Mouse (Mus musculus): ENCODE measurements around the gene Mfap1b.
"Not testable (repeated sequence)": the region's sequence is repeated elsewhere in the genome, so short reads cannot be mapped to it uniquely, and the experiment has no call there.

Mfap1b gene

DNA sequence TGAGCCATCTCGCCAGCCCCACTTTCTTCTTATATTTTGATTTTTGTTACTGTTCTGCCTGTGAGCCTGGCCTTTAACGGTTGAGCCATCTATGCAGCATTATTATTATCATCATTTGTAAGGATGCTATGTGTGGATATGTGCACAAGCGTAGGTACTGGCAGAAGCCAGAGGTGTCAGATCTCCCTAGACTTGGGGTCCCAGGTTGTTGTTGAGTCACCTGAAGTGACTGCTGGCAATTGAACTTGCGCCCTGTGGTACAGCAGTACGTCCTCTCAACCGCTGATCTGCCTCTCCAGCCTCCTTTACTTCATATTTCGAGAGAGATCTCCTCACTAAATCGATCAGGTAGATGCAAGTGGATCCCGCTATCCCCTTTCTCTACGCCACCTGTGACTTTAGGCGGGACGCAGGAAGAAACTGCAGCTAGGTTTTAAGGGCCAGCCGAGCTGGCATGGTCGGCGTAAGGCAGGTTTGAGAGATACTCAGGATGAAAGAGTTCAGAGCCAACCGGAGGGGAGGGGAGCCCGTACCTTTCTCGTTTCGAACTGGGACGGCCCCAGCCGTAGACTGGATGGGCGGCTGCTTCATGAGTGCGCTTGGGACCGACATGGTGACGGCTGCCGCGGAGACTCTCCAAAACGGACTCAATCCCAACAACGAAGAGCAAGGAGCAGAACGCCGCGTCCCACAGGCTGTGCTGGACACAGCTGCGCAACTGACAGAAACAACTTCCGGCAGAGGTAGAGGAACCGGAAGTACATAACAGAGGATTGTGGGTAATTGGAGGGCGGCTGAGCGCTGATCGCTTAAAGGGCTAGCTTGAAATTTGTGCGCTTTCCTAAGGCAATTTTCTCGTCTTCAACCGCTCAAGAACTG is at the start of gene Mfap1b:
TSS of gene Mfap1b (minus strand) at position 767 of the 879 bp plus-strand sequence.
- peak; percentile 58 for DNase-seq (ENCODE audit: low spot score)

- not testable (repeated sequence) for DNase-seq (ENCODE audit: low spot score)
Observed at GRCm38 (mm10) chr2:121522830-121523229, 49.0 kb upstream of the Mfap1b start.

DNA sequence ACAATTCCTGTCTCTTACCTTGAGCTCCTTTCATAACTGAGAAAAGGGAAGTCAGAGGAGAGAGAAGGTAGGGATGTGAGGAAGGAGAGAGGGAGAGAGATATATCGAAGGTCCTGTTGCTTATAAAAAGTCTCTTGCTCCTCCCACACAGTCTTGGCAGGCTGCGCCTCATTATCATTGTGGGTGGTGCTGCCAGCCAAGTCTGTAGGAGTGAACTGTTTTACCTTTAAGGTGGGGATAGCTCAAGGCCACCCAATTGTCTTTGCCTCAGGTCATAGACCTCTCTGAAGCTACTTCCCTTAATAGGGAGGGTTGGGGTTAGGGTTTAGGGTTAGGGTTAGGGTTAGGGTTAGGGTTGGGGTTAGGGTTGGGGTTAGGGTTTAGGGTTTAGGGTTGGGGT is 48.1 kb upstream of the Mfap1b start:
- DNase-seq (ENCODE audit: low spot score) = no peak

GRCm38 (mm10) chr2:121518711-121519110 is 44.8 kb upstream of the Mfap1b start:
- DNase-seq (ENCODE audit: low spot score) = not testable (repeated sequence)

- DNase-seq (ENCODE audit: low spot score) = no peak
Observed at GRCm38 (mm10) chr2:121518106-121518505, 44.2 kb upstream of the Mfap1b start.

- DNase-seq (ENCODE audit: low spot score) = no peak
Observed at GRCm38 (mm10) chr2:121514211-121514610, 40.3 kb upstream of the Mfap1b start.

DNA sequence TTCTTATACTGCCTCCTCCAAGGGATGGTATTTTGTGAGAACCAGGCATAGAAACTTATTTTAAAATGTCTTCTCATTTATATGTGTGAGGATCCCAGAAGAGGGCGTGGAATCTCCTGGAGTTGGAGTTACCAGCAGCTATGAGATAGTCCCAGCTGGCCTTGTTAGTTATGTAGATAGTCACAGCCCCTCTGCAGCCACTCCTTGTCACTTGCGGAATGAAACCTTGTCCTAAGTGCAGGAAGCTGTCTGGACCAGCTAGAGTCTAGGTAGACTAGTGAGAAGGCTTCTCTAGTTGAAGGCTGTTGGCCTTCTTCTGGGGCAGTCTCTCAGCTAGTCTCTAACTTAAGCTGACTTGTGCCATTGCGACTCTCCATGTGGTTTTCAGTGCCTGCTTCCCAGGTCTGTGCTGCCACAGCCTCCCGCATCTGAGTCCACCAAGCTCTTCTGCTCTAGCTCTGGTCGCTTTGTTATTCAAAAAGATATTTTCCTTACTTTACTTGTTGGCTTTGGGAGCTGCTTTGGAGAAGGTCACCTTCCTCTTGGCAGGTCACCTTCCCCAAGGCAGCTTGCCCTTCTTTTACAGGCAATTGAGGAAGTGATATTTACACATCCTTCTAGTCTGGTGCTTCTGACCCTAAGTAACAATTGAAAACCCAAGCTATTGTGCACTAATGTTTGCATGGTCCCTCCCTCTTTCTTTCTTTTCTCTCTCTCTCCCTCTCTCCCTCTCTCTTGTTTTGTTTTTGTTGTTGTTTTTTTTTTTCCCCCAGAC is 39.3 kb upstream of the Mfap1b start:
- DNase-seq (ENCODE audit: low spot score) = not testable (repeated sequence)

- DNase-seq (ENCODE audit: low spot score) = no peak
Observed at GRCm38 (mm10) chr2:121511401-121511800, 37.5 kb upstream of the Mfap1b start.

GRCm38 (mm10) chr2:121509584-121509983 is 35.7 kb upstream of the Mfap1b start:
- peak; percentile 73 for DNase-seq (ENCODE audit: low spot score)

DNA sequence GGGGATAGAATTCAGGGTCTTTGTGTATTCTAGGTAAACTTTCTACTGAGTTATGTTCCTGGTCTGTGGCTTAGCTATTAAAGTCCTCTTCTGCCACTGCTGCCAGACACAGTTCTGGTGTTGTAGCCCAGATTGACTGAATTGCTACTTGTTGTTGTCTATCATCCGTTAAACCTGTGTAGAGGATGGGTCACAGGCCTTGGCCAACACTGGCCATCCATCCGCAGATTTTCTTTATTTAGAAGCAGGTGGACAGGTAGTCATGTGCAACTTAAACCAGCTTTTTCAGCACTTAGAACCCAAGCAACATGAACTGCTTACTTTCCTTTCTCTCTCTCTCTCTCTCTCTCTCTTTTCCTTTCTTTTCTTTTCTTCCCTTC is 34.1 kb upstream of the Mfap1b start:
- no peak for DNase-seq (ENCODE audit: low spot score)

DNA sequence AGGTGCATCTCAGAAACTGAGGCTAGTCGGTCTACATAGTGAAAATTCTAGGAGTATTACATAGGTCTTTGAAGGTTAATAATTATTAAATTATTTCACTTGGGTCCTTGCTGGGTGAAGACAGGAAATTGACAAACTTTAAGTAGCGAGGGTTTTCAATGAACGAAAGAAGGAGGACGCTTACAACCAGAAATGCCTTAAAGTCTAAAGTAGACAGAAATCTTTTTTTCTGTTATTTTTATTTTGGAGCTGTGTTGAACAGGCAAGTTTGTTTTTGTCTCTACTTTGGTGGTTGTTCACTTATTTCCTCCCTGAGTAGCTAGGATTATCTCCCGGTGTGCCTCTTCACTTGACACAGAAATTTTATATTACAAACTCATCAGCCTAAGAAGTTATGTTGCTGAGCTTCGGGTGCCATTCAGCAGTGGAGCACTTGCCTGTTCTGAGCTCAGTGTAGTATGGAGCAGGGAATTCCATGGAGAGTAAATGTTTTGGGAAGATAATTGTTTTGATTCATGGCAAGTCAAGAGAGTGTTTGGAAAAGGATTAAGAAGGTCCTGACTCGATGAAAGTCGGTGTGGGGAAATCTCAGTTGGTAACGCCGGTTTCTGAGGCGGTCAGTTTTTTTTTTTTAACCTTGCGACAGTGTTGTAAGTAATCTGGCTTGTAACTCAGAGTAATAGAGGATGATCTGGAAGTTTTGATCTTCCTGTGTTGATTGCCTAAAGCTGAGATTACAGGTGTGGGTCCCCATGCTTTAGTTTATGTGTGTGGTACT is 33.5 kb upstream of the Mfap1b start:
- DNase-seq (ENCODE audit: low spot score) = no peak

GRCm38 (mm10) chr2:121505942-121506882 is 32.3 kb upstream of the Mfap1b start, which contains the start of the genes Mfap1a and Wdr76:
TSS of gene Mfap1a (minus strand) at chr2:121506665.
TSS of gene Wdr76 (plus strand) at chr2:121506723.
- DNase-seq (ENCODE audit: low spot score) = peak; percentile 72

DNA sequence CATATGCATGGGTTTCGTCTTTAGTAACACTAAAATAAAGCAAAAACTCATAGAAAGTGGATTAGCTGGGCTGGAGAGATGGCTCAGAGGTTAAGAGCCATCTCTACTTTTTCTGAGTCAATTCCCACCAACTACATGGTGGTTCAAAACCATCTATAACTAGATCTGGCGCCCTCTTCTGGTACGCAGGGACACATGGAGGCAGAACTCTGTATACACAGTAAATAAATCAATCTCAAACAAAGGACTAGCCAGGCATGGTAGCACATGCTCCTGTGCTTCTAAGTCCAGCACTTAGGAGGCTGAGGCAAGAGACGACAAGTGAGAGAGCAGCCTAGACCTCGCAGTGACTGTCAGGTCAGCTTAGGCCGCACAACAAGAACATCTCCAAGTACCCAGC is 27.7 kb upstream of the Mfap1b start:
- DNase-seq (ENCODE audit: low spot score) = not testable (repeated sequence)

DNA sequence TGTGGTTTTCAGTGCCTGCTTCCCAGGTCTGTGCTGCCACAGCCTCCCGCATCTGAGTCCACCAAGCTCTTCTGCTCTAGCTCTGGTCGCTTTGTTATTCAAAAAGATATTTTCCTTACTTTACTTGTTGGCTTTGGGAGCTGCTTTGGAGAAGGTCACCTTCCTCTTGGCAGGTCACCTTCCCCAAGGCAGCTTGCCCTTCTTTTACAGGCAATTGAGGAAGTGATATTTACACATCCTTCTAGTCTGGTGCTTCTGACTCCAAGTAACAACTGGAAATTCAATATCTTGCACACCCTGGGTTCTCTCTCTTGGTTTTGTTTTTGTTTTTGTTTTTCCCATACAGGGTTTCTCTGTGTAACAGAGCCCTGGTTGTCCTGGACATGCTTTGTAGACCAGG is 10.5 kb upstream of the Mfap1b start:
- DNase-seq (ENCODE audit: low spot score) = not testable (repeated sequence)

DNA sequence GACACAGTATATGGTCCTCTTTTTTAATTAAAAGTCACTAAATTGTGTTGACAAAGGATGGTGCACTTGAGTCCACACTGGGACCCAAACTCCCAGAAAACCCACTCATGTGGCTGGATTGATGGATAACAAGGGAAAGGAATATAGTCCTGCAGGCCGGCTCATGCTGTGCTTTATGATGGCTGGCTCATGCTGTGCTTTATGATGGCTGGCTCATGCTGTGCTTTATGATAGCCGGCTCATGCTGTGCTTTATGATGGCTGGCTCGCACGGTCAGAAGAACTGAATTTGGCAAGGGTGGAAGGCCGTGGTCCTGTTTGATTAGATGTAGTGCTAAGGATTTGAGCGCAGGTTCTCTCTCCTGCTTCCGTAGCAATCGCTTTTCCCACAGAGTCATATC is 9.7 kb upstream of the Mfap1b start:
- DNase-seq (ENCODE audit: low spot score) = no peak

DNA sequence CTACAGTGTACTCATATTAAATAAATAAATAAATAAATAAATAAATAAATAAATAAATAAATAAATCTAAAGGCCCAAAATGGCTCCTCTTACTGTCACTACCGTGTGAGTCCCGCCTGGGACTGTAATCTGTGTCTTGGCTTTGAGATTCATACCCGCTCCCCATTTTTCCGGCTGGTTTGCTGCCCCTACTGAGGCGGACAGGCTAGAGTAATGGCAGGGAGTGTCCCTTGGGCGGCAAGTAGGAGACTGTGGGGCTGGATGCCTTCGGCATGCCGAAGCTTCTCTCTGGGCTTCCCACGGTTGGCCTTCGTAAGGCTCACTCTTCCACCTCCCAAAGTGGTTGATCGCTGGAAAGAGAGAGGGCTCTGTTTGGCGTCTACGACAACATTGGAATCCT is 7.0 kb upstream of the Mfap1b start:
- DNase-seq (ENCODE audit: low spot score) = not testable (repeated sequence)

DNA sequence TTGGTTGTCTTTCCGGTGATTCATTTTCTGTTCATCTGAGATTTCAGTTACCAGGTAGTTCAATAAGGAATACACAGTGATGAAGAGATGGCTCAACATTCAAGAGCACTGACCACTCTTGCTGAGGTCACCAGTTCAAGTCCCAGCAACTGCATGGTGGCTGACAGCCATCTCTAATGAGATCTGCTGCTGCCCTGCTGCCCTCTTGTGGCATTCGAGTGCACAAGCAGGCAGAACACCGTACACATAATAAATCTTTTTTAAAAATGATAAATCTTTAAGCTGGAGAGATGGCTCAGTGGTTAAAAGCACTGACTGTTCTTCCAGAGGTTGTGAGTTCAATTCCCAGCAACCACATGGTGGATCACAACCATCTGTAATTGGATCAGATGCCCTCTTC is 6.6 kb upstream of the Mfap1b start:
- no peak for DNase-seq (ENCODE audit: low spot score)

GRCm38 (mm10) chr2:121477491-121478266 is 3.8 kb upstream of the Mfap1b start:
- DNase-seq (ENCODE audit: low spot score) = no peak

GRCm38 (mm10) chr2:121475306-121475705 is 1.4 kb upstream of the Mfap1b start:
- not testable (repeated sequence) for DNase-seq (ENCODE audit: low spot score)

- no peak for DNase-seq (ENCODE audit: low spot score)
Observed at GRCm38 (mm10) chr2:121474180-121474535, 291 bp upstream of the Mfap1b start.
